Comparison of ENCODE assay signal across 22 mouse cellular contexts in the genomic region with DNA sequence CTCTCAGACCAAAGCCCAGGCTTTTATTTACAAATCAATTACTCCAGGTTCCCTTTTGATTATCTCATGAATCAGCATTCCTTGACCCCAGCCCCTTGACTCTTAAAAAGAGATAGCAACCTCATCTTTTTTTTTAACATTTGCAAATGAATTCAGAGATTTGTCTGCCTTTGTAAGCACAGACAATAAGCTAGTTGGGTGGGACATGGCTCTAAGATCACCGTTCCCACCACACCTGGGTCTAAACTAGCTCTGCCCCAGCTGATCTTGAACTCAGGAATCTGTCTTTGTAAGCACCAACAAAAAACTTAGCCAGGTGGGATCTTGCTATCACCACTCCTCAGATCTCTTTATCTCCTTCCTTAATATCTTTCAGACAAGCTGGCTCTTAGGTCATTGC. TPM values are rescaled to one million over a fixed set of nuclear protein-coding genes. Genes with fewer than 3 reads are reported as not detected.
A peak's percentile ranks its signal among the peaks of the same experiment; 100 is the strongest.
DNase-seq lines count a peak whose midpoint lies in the region; TF ChIP-seq lines count a peak whose summit lies in the region.
"Had no signal": no experiment of that assay in that cellular context is flagged by ENCODE, and none has a peak within 500 bp of the region (broad histone marks: within the 10 kb centered on the region; RNA-seq: fewer than 3 reads in every experiment).

No protein-coding gene starts in this region.

- no peaks in the 10 kb centered on the region for H3K9me3 ChIP-seq in ES-Bruce4 (replicated peaks; ENCODE audit: control insufficient read depth, insufficient read depth, low read length, poor library complexity, severe bottlenecking)
- H3K9me3 ChIP-seq in ES-E14 (ENCODE audit: control insufficient read depth, insufficient read depth, low read depth, low read length) = no peaks in the 10 kb centered on the region
- H3K9me3 ChIP-seq: embryonic facial prominence, embryonic 10.5 days; embryonic facial prominence, embryonic 12.5 days; forebrain, embryonic 13.5 days; forebrain, embryonic 15.5 days had no signal

- no peaks in the 10 kb centered on the region for H3K27me3 ChIP-seq in ES-Bruce4 (ENCODE audit: control insufficient read depth, insufficient read depth, low read length, poor library complexity, severe bottlenecking)
- H3K27me3 ChIP-seq: CH12.LX; embryonic facial prominence, embryonic 12.5 days; forebrain, embryonic 13.5 days; forebrain, embryonic 15.5 days had no signal

- no peak for TF ChIP-seq EP300 in ES-Bruce4 (IDR thresholded peaks at IDR 0.05; ENCODE audit: insufficient read depth, low read depth, low read length)

- peaks cover 2% of the 10 kb centered on the region for H3K4me1 ChIP-seq in ES-Bruce4 (ENCODE audit: control insufficient read depth, insufficient read depth, low read length)
- peaks cover 0 to 6% of the 10 kb centered on the region in 2 experiments; a peak in 1 of 4 replicates for H3K4me1 ChIP-seq in ES-E14 (ENCODE audit: control insufficient read depth in 2 of 2, insufficient read depth in 2 of 2, low read length in 2 of 2, poor library complexity in 1 of 2)

- H3K27ac ChIP-seq in ES-Bruce4 (ENCODE audit: insufficient read depth, low read length) = peak overlapping the region; percentile 71
- no peak overlapping the region for H3K27ac ChIP-seq in ES-E14 (ENCODE audit: insufficient read depth, low read depth, low read length, poor library complexity, severe bottlenecking)
- H3K27ac ChIP-seq: embryonic facial prominence, embryonic 10.5 days; embryonic facial prominence, embryonic 12.5 days; forebrain, embryonic 13.5 days; forebrain, embryonic 15.5 days had no signal

- no peak for TF ChIP-seq POLR2A in ES-Bruce4 (IDR thresholded peaks at IDR 0.05; ENCODE audit: insufficient read depth, low read length)

- DNase-seq in ES-E14 (ENCODE audit: low read depth, low spot score) = no peak
- peak; percentile 74 for DNase-seq in ZHBTc4 (ENCODE audit: low read depth, low spot score)
- no peak for DNase-seq in adrenal gland, postnatal 10 days
- DNase-seq in gastrocnemius, postnatal 36 days = no peak
- DNase-seq: adrenal gland, adult 2 months; adrenal gland, postnatal 14 days; adrenal gland, postnatal 36 days; B cell, adult 2 months; cerebellum, adult 11-12 months; cerebellum, adult 2 months; cerebellum, adult 9-10 months; cerebellum, postnatal 25 days; forebrain, postnatal 0 days had no signal

- no peaks in the 10 kb centered on the region for H3K36me3 ChIP-seq in ES-Bruce4 (ENCODE audit: control insufficient read depth, insufficient read depth, low read length, poor library complexity, severe bottlenecking)
- H3K36me3 ChIP-seq in ES-E14 (ENCODE audit: control insufficient read depth, insufficient read depth, low read length, poor library complexity, severe bottlenecking) = no peaks in the 10 kb centered on the region
- H3K36me3 ChIP-seq: embryonic facial prominence, embryonic 10.5 days; embryonic facial prominence, embryonic 12.5 days; forebrain, embryonic 15.5 days had no signal

- no peak overlapping the region for H3K4me3 ChIP-seq in ES-Bruce4 (ENCODE audit: low read depth, low read length)
- no peak overlapping the region for H3K4me3 ChIP-seq in ES-E14 (ENCODE audit: insufficient read depth in 1 of 2, low read depth in 1 of 2, low read length in 2 of 2, poor library complexity in 1 of 2, severe bottlenecking in 1 of 2)
- H3K4me3 ChIP-seq: embryonic facial prominence, embryonic 10.5 days; embryonic facial prominence, embryonic 12.5 days; forebrain, embryonic 13.5 days; forebrain, embryonic 15.5 days had no signal

- in situ Hi-C loops in ES-E14 (cut with MboI; ENCODE audit: low sequenced_read_pairs in 2 of 2, unreplicated experiment in 2 of 2) = no loop called here

- no peak for TF ChIP-seq CTCF in ES-Bruce4 (IDR thresholded peaks at IDR 0.05; ENCODE audit: low read depth, low read length)

- intact Hi-C loops in gastrocnemius, postnatal 36 days (cut with DNase I) = no loop called here

- no peak overlapping the region for H3K9ac ChIP-seq in ES-Bruce4 (ENCODE audit: low read depth, poor library complexity, severe bottlenecking)
- H3K9ac ChIP-seq in ES-E14 (ENCODE audit: insufficient read depth, low read depth, low read length, poor library complexity, severe bottlenecking) = no peak overlapping the region
- H3K9ac ChIP-seq: embryonic facial prominence, embryonic 12.5 days; forebrain, embryonic 13.5 days; forebrain, embryonic 15.5 days; forebrain, postnatal 0 days had no signal

TF ChIP-seq in ES-E14, 5 proteins besides CTCF, POLR2A, EP300 and RAD21:
- TF ChIP-seq CHD2 (IDR thresholded peaks at IDR 0.05; ENCODE audit: low read depth, low read length) (no peak), ZNF384 (IDR thresholded peaks at IDR 0.05; ENCODE audit: low read depth, low read length) (peak; percentile 18; the same call in 1 of the 2 replicates)
TF ChIP-seq in ES-E14: peak in this region for 1.

RNA-seq across cellular contexts. Expression of gene Casq2, which starts 18.9 kb away (rescaled TPM):
- not detected in 2 replicates for polyA plus RNA-seq in ES-Bruce4 (2011; ENCODE audit: insufficient read depth, insufficient read length, low read depth, missing spikeins)
- total RNA-seq in ES-E14 (2012; rRNA removed) = 0.54 and 1.3 TPM in 2 replicates
- 10 to 100 TPM in 1 of 2 experiments, 1 to 10 TPM in 1; 6.8 to 49.9 TPM for total RNA-seq in adrenal gland, postnatal 10 days (2021)
- total RNA-seq in gastrocnemius, postnatal 36 days (2021) = 10 to 100 TPM; 32.1 to 71.4 TPM
- total RNA-seq: CH12.LX, MEL had no signal
- polyA plus RNA-seq: CD4-positive, CD25-positive, alpha-beta regulatory T cell, adult 4 months; forebrain, embryonic 11.5 days had no signal

RNA-seq across cellular contexts. Expression of gene Nhlh2, which starts 57.4 kb away (rescaled TPM):
- not detected in 2 replicates for polyA plus RNA-seq in ES-Bruce4 (2011; ENCODE audit: insufficient read depth, insufficient read length, low read depth, missing spikeins)
- not detected in 2 replicates for total RNA-seq in ES-E14 (2012; rRNA removed)
- total RNA-seq in adrenal gland, postnatal 10 days (2021) = under 1 TPM in 1 of 2 experiments, not detected in 1; 0.09 TPM
- not detected for total RNA-seq in gastrocnemius, postnatal 36 days (2021)
- total RNA-seq: adrenal gland, adult 2 months; adrenal gland, postnatal 14 days; adrenal gland, postnatal 36 days; CH12.LX; MEL had no signal
- polyA plus RNA-seq: adrenal gland, adult 2 months; CD4-positive, CD25-positive, alpha-beta regulatory T cell, adult 4 months had no signal
